Mouse (Mus musculus) cerebellum, adult 18-20 months (tissue): ENCODE results near the gene Palmd.

Experiments used
- DNase-seq, 2 experiments: peaks; one replicate each; pipeline ENCODE4 v3.0.0; 2021

Palmd gene

DNA sequence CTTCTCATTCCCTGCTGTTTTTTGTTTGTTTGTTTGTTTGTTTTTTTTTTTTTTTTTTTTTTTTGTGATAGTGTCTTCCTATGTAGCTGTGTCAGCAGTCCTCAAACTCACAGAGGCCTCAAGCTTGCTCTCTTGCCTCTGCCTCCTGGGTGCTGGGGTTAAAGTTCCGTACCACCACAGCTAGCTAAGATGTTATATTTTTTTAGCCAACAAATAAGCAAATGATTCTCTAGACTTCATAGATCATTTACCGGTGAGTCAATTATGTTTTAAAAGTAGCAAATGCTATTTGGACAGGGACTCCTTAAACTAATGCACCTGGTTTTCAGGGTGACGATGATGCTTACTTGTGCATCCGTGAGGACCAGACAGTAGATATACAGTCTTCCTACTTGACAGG is 78.2 kb downstream of the Palmd start:
- DNase-seq: no peak

DNA sequence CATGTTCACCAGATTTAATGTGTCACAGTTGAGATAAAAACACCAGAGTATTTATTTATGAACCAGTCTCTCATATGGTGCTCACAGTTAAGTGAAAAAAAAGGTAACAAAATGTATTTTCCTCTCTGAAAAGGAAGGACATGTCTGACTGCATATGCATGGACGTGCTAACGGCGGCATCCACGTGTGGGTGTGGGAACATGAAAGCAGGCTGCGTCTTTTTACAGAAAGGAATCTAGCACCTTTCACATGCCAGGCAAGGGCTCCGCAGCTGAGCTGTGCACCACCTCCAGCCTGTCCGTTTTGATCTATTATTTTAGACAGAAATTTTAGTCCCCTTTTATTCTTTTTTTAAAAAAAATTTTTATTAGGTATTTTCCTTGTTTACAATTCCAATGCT is 79.4 kb downstream of the Palmd start:
- DNase-seq: no peak

DNA sequence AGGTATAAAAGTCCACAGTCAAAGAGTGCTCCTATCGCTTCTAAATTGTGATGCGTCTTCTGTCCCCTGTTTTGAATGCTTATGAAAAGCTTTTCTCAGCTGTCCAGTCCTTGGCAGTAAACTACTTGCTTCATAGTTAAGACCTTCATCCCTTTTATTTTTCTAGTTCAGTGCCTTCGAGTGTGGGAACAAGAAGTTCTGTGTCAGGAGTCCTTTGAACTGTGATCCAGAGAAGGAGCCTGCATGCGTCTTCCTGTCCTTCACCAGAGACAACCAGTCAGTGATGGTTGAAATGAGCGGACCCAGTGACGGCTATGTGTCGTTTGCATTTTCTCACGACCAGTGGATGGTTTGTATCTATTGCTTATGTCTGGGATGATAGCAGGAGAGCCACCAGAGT is 83.8 kb downstream of the Palmd start:
- DNase-seq: no peak

DNA sequence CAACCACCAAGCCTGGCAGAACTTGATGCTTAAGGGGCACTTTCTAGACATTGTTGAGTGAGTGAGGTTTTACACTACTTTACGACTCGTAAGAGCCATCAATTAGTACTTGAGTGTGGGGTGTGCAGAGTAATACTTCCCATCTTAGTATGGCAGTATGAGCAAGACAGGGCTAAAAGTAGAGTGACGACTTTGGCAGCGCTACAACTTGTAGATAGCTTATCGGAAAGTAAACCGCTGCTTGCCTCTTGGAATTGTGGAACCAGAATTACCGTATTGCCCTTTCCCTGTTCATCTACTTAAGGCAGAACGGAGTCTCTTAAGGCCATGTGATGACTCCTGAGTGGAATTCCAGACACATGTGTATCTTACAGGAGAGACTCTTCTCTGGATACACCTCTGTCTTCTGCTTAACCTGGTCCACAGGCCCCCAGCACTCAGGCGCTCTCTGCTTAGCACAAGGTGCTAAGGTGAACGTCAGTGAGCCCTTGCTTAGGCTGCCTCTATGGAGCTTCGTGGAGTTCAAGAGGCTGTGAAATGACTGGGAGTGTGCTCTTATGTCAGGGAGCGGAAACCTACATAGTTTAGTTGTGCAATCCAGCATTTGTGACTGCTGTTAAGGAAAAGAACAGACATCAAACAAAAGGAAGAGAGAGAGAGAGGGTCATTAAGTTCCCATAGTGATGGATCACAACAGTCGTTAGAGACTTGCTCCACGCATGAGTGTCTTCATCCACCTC is 86.4 kb downstream of the Palmd start:
- no peak for DNase-seq

DNA sequence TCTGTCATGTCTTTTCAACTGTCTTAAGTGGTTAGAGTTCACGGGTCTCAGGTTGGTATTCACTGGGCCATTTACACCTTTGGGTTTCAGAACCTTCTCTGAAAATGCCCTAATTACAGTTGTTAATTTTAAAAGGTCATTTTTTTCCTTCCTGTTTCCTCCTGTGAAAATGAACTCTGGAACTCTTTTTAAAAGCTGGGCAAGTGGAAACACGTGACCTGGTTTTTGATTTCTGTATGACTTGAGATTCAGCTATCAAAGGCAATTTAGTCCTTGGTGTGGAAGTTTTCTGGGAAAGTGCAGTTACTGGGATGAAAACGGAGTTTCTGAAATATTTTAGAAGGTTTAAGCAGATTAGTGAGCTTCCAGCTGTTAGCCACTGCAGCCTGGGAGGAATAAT is 98.4 kb downstream of the Palmd start:
- no peak for DNase-seq
